Mouse (Mus musculus) G1E (cell line): ENCODE results near the gene Mst1. TPM values are rescaled to one million over a fixed set of nuclear protein-coding genes. Genes with fewer than 3 reads are reported as not detected.
A peak's percentile ranks its signal among the peaks of the same experiment; 100 is the strongest.

Experiments
- ATAC-seq: 2 replicates; pipeline ENCODE4 v1.8.0; 2016; ENCODE audit warnings: mild to moderate bottlenecking; ENCODE audit not compliant: insufficient number of reproducible peaks, poor library complexity, low FRiP score, severe bottlenecking; ENCODE audit errors: extremely low read depth
- DNase-seq: peaks from one replicate; pipeline ENCODE4 v3.0.0; 2012; ENCODE audit warnings: low spot score
- H3K27me3 ChIP-seq: 2 replicates; pipeline ENCODE4 v1.6.1; 2012; ENCODE audit warnings: mild to moderate bottlenecking, low read length, inconsistent platforms; ENCODE audit not compliant: insufficient read depth
- H3K36me3 ChIP-seq: replicated peaks from 2 replicates; pipeline ENCODE3; 2012; ENCODE audit warnings: mild to moderate bottlenecking, inconsistent platforms
- H3K4me1 ChIP-seq: 2 replicates; pipeline ENCODE4 v1.6.1; 2012; ENCODE audit warnings: low read depth, low read length, inconsistent platforms, mixed read lengths; ENCODE audit not compliant: insufficient read depth
- H3K4me3 ChIP-seq: 2 replicates; pipeline ENCODE4 v1.5.1; 2012; ENCODE audit warnings: low read depth, mild to moderate bottlenecking, inconsistent platforms, low read length, moderate library complexity, mixed read lengths
- H3K9me3 ChIP-seq: replicated peaks from 2 replicates; pipeline ENCODE4 v1.6.1; 2012; ENCODE audit warnings: inconsistent platforms
- CTCF ChIP-seq: IDR thresholded peaks from 2 replicates; pipeline ENCODE4 v1.5.1; 2012; ENCODE audit warnings: low read depth, low read length, inconsistent platforms, mixed read lengths
- GATA1 ChIP-seq: IDR thresholded peaks from 2 replicates; pipeline ENCODE4 v1.6.1; 2012; ENCODE audit warnings: borderline replicate concordance, low read length, inconsistent platforms, mixed read lengths
- GATA2 ChIP-seq: IDR thresholded peaks from 2 replicates; pipeline ENCODE4 v1.6.1; 2012; ENCODE audit warnings: low read depth, low read length, inconsistent platforms, borderline replicate concordance
- POLR2AphosphoS5 ChIP-seq: IDR thresholded peaks from 2 replicates; pipeline ENCODE4 v1.6.1; 2012; ENCODE audit warnings: low read depth, low read length, inconsistent platforms; ENCODE audit not compliant: insufficient replicate concordance
- TAL1 ChIP-seq: conservative IDR thresholded peaks from 2 replicates; pipeline ENCODE4 v1.6.1; 2012; ENCODE audit warnings: low read depth, low read length, inconsistent platforms, mixed read lengths
- polyA plus RNA-seq: library from polyadenylated mRNA; stranded (reverse); fragments of >175 nt; gene quantifications from 2 replicates; pipeline ENCODE4 v1.2.3, GENCODE M21; 2012
- total RNA-seq, 2 experiments: library from RNA; stranded (forward) in 1 of 2; stranded (reverse) in 1 of 2; fragments of 200-1000 nt in 1 of 2; fragments of >200 nt in 1 of 2; fragmentation: Nextera tagmentation in 1 of 2; gene quantifications; 2 replicates each; pipeline ENCODE4 v1.2.3; 2014 to 2017

The Mst1 gene
- total RNA-seq (2014; fragmentation: Nextera tagmentation) (7.1 and 11.0 TPM in 2 replicates), total RNA-seq (2017) (16.6 and 17.9 TPM in 2 replicates), polyA plus RNA-seq (6.7 and 8.4 TPM in 2 replicates)

DNA sequence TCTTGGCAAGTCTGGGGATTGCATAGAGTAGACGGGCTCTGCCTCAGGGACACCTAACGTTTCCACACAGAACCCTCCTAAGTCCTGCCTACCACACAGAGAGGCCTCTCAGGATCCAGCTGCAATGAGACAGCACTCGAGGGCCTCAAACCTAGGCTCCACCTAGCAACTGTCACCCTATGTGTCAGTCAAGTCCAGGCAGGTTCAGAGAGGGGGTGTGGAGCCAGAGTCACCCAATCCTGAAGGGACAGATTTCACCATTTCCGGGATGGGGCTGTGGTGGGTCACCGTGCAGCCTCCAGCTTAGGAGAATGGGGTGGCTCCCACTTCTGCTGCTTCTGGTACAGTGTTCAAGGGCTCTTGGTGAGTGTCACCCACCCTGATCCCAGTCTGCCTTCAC is at the start of gene Mst1:
Mst1 (plus strand) TSS at position 269 of the 400 bp plus-strand sequence.
- H3K4me3 ChIP-seq: peak within 1 kb of the TSS; percentile 88
- peaks cover 75% of the 10 kb centered on the region for H3K4me1 ChIP-seq
- no peaks in the 10 kb centered on the region for H3K9me3 ChIP-seq
- no peaks in the 10 kb centered on the region for H3K27me3 ChIP-seq
- peaks cover 65% of the 10 kb centered on the region for H3K36me3 ChIP-seq
- ATAC-seq (peak; percentile 91), DNase-seq (peak; percentile 97)
- TF ChIP-seq POLR2AphosphoS5 (no peak), GATA2 (no peak), TAL1 (no peak), CTCF (no peak), GATA1 (no peak)

GRCm38 (mm10) chr9:108032126-108032525 is 48.1 kb upstream of the Mst1 start:
- ATAC-seq: no peak
- H3K4me1 ChIP-seq: peaks cover 24% of the 10 kb centered on the region
- no peaks in the 10 kb centered on the region for H3K27me3 ChIP-seq
- H3K9me3 ChIP-seq: 0 out of 2 replicates have a peak, but pooled peaks cover 2% of the 10 kb centered on the region
- H3K4me3 ChIP-seq: no peak overlapping the region
- H3K36me3 ChIP-seq: peaks cover 75% of the 10 kb centered on the region
- TF ChIP-seq TAL1 (no peak), GATA2 (no peak), CTCF (no peak), POLR2AphosphoS5 (no peak), GATA1 (no peak)
- no peak for DNase-seq

GRCm38 (mm10) chr9:108035331-108036156 is 44.7 kb upstream of the Mst1 start:
- Histone ChIP-seq H3K27me3 (no peaks in the 10 kb centered on the region), H3K9me3 (no peaks in the 10 kb centered on the region), H3K36me3 (peaks cover 80% of the 10 kb centered on the region), H3K4me1 (peaks cover 24% of the 10 kb centered on the region), H3K4me3 (peak overlapping the region; percentile 27; the same call in 1 of the 2 replicates)
- ATAC-seq (no peak), DNase-seq (no peak)
- TF ChIP-seq TAL1: no peak
- TF ChIP-seq GATA2: no peak
- TF ChIP-seq GATA1: no peak
- no peak for TF ChIP-seq CTCF
- no peak for TF ChIP-seq POLR2AphosphoS5

DNA sequence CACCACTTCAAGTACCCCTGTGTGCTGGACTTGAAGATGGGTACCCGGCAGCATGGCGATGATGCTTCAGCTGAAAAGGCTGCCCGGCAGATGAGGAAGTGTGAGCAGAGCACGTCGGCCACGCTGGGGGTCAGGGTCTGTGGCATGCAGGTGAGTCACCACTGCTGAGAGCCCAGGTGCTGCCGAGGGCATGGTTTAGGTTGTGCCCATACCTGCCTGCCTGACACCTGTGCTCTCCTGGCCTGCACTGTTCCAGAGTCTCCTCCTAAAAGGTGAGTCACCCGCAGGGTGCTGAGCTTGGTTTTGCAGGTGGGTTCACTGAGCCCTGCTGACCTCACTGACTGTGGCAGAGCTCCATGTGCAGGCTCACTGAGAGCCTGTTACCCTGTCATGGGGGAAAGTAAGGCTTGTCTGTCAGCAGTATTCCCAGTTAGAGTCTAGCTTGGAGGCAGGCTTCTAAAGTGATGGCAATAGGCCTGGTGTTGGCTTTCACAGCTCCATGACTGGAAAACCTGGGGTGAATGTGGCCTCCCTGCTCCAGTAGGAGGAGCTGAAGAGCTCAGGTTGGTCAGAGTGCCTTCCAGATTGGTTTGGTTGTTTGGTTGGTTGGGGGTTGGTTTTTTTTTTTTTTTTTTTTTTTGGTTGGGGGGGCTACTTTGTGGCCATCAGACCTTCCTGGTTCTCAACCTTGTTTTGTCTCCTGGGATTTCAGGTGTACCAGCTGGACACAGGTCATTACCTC is 35.3 kb upstream of the Mst1 start:
- H3K4me3 ChIP-seq: no peak overlapping the region
- H3K36me3 ChIP-seq: peaks cover 82% of the 10 kb centered on the region
- H3K27me3 ChIP-seq: no peaks in the 10 kb centered on the region
- H3K4me1 ChIP-seq: peaks cover 39% of the 10 kb centered on the region
- no peak for DNase-seq
- TF ChIP-seq GATA1: no peak
- no peak for TF ChIP-seq POLR2AphosphoS5
- TF ChIP-seq TAL1: no peak
- no peak for TF ChIP-seq GATA2
- TF ChIP-seq CTCF: no peak
- no peak for ATAC-seq
- H3K9me3 ChIP-seq: no peaks in the 10 kb centered on the region

- peaks cover 56% of the 10 kb centered on the region for H3K4me1 ChIP-seq
- H3K36me3 ChIP-seq: peaks cover 84% of the 10 kb centered on the region
- no peak overlapping the region for H3K4me3 ChIP-seq
- H3K9me3 ChIP-seq: no peaks in the 10 kb centered on the region
- DNase-seq (no peak), ATAC-seq (no peak)
- no peaks in the 10 kb centered on the region for H3K27me3 ChIP-seq
- no peak for TF ChIP-seq GATA1
- no peak for TF ChIP-seq POLR2AphosphoS5
- TF ChIP-seq GATA2: no peak
- TF ChIP-seq TAL1: no peak
- TF ChIP-seq CTCF: no peak
These were observed 33.7 kb upstream of the Mst1 start for GRCm38 (mm10) chr9:108046582-108046981.

DNA sequence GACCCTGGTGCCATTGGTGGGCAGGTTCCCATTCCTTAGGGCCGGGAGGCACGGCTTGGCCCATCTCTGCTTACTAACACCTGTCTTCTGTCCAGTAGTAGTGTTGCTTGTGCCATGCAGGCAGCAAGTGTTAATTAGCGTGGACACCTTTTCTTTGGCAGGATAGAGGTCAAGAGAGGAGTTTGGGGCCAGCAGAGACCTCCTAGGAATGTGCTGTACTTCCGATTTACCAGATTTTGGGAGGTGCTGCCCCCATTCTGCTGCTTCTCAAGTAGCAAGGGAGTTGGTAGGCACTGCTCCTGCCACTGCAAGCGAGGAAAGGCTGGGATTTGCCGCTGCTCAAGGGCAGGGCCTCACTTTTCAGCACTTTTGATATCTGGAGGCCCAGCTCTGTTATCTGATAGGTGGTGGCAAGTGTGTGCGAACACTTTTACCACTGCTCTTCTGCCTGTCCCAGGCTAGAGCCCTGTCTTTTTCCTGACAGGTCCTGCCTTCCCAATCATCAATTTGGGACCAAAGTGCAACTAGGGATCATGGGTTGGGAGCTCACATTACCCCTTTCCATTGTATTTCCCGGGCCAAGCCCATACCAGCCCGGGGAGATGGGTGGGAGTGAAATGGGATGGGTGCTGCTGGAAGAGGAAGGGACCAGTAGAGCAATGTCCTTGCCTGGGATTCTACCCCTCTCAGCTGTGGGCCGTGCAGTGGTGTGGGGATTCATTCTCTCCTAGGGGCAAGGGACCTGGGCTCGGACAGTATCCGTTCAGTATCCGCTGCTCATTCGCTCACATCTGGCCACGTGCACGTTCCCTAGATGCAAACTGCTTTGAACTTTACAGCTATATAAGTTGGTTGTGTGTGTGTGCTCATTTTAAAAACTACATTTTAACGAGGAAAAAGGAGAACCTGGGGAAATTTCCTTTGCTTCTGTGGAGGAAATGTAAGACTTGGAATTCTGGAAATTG is 32.4 kb upstream of the Mst1 start:
- Histone ChIP-seq H3K36me3 (peaks cover 84% of the 10 kb centered on the region), H3K4me3 (peak overlapping the region; percentile 80), H3K4me1 (peaks cover 69% of the 10 kb centered on the region), H3K27me3 (no peaks in the 10 kb centered on the region), H3K9me3 (no peaks in the 10 kb centered on the region)
- TF ChIP-seq GATA2: no peak
- no peak for TF ChIP-seq GATA1
- TF ChIP-seq CTCF: no peak
- TF ChIP-seq TAL1: no peak
- no peak for TF ChIP-seq POLR2AphosphoS5
- DNase-seq (no peak), ATAC-seq (no peak)
